In genomic region chr4:32509832-32510612, GRCm38 (mm10) we compare ENCODE assay signal across 13 mouse cellular contexts.
A peak's percentile ranks its signal among the peaks of the same experiment; 100 is the strongest.
DNase-seq lines count a peak whose midpoint lies in the region; ATAC-seq and TF ChIP-seq lines count a peak whose summit lies in the region.
"Had no signal": no experiment of that assay in that cellular context is flagged by ENCODE, and none has a peak within 500 bp of the region (broad histone marks: within the 10 kb centered on the region; RNA-seq: fewer than 3 reads in every experiment).

No protein-coding gene starts in this region.

- no peaks in the 10 kb centered on the region for H3K27me3 ChIP-seq in heart, adult 2 months (ENCODE audit: control insufficient read depth, insufficient read depth, low read length)
- no peaks in the 10 kb centered on the region for H3K27me3 ChIP-seq in heart, embryonic 16.5 days (ENCODE audit: control insufficient read depth, insufficient read depth, low read length)
- H3K27me3 ChIP-seq: CH12.LX had no signal

- no peak overlapping the region for H3K4me3 ChIP-seq in heart, adult 2 months
- H3K4me3 ChIP-seq in heart, embryonic 16.5 days (ENCODE audit: low read length) = no peak overlapping the region
- H3K4me3 ChIP-seq: megakaryocyte, embryonic 14.5 days had no signal

- TF ChIP-seq CTCF in heart, adult 2 months (IDR thresholded peaks at IDR 0.05) = no peak

- no peak for TF ChIP-seq POLR2A in heart, adult 2 months (IDR thresholded peaks at IDR 0.05; ENCODE audit: insufficient read depth, low read depth, low read length)

- 23% methylated on average over 9 of the region's 9 CpGs for WGBS in heart, adult 2 months
- 31% methylated on average over 9 of the region's 9 CpGs for WGBS in heart, embryonic 16.5 days

- DNase-seq in heart, adult 2 months = peak in 1 of 2 experiments; percentile 49
- DNase-seq in heart, postnatal 36 days = no peak
- peak; percentile 64 for DNase-seq in MN1 (ENCODE audit: low spot score)
- peak; percentile 82 to 86 for DNase-seq in cerebellum, postnatal 14 days
- no peak for DNase-seq in frontal cortex, adult 2 months (ENCODE audit: extremely low spot score in 1 of 2, low spot score in 1 of 2)
- DNase-seq in layer of hippocampus, adult 9-11 months = no peak
- DNase-seq in adipocyte (ENCODE audit: low spot score) = no peak
- DNase-seq: adrenal gland, postnatal 10 days; kidney, postnatal 36 days; liver had no signal

- H3K9me3 ChIP-seq in heart, embryonic 16.5 days (replicated peaks; ENCODE audit: control insufficient read depth, low read length) = no peaks in the 10 kb centered on the region
- H3K9me3 ChIP-seq: megakaryocyte, embryonic 14.5 days had no signal

- no peak for TF ChIP-seq EP300 in heart, adult 2 months (IDR thresholded peaks at IDR 0.05; ENCODE audit: insufficient read depth, low read depth, low read length)

- no peak overlapping the region for H3K9ac ChIP-seq in heart, adult 2 months (ENCODE audit: low read depth, low read length)
- 0 out of 2 replicates have a peak overlapping the region, but pooled peaks have one; percentile 20 for H3K9ac ChIP-seq in heart, embryonic 16.5 days (ENCODE audit: low read length)

- intact Hi-C loops in heart, adult 2 months (cut with DNase I) = loop anchor here (5.0 kb wide), 2 partner anchors 173 to 208 kb away; no protein-coding TSS in a partner anchor
- intact Hi-C loops in heart, postnatal 36 days (cut with DNase I) = loop anchor here (2.0 to 5.0 kb wide), 4 partner anchors 27 to 207 kb away; no protein-coding TSS in a partner anchor

- H3K27ac ChIP-seq in heart, adult 2 months = peak overlapping the region; percentile 22; the same call in 1 of the 2 replicates
- peak overlapping the region; percentile 83 for H3K27ac ChIP-seq in heart, embryonic 16.5 days (ENCODE audit: low read length)

- H3K79me2 ChIP-seq in heart, adult 2 months (replicated peaks; ENCODE audit: control insufficient read depth, insufficient read depth, low read length) = no peaks in the 10 kb centered on the region

- ATAC-seq in heart, embryonic 16.5 days (replicated peaks; ENCODE audit: extremely low read depth, insufficient read depth, low FRiP score) = peak; percentile 68

- H3K4me1 ChIP-seq in heart, adult 2 months (ENCODE audit: control insufficient read depth, insufficient read depth, low read length) = peaks cover 23% of the 10 kb centered on the region
- H3K4me1 ChIP-seq in heart, embryonic 16.5 days (ENCODE audit: control insufficient read depth, insufficient read depth, low read length) = peaks cover 44% of the 10 kb centered on the region

- H3K4me2 ChIP-seq in heart, embryonic 16.5 days (ENCODE audit: low read depth, low read length) = peak overlapping the region; percentile 43; the same call in 1 of the 2 replicates

- H3K36me3 ChIP-seq in heart, adult 2 months (ENCODE audit: control insufficient read depth, insufficient read depth, low read length) = peaks cover 2% of the 10 kb centered on the region
- H3K36me3 ChIP-seq in heart, embryonic 16.5 days (ENCODE audit: control insufficient read depth, insufficient read depth) = no peaks in the 10 kb centered on the region

Comparison
In these comparisons a context has a peak if more than half of its experiments do, and no peak if none do; other contexts are left out.
1. DNase-seq: peak in MN1 (single experiment) and cerebellum, postnatal 14 days (2 of 2); none in heart, postnatal 36 days (0 of 2), frontal cortex, adult 2 months (0 of 2), layer of hippocampus, adult 9-11 months (single experiment) and adipocyte (single experiment).